Mouse (Mus musculus) thymus, postnatal 25 days (tissue): ENCODE results near the gene Olfr573-ps1.

ENCODE experiments used
- DNase-seq: peaks from one replicate; pipeline ENCODE4 v3.0.0; 2022

Olfr573-ps1 gene

GRCm38 (mm10) chr7:102942475-102942874, at the start of gene Olfr573-ps1:
TSS of gene Olfr573-ps1 (minus strand) at chr7:102942575.
- no peak for DNase-seq

GRCm38 (mm10) chr7:102989224-102989623, 46.8 kb upstream of the Olfr573-ps1 start, which contains the start of gene Olfr578:
TSS of gene Olfr578 (minus strand) at chr7:102989324.
- no peak for DNase-seq

DNA sequence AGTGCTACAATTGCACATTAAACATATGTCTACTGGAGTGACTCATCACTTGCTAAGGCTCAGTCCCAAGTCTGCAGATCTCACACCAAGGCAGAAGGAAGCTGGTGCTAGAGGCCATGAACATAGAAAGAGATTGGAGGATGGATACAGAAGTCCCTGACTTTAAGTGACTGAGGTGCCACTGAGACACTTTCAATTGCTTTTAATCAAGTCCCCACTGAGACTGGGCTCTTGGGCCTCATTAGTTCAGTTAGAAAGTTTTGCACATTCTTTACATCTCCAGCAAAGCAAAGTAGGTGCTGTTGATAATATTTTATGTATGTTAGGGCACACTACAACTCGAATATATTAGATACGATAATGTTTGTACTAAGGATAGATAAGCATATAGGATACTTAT, 33.5 kb upstream of the Olfr573-ps1 start, which contains the start of gene Olfr577:
Olfr577 (minus strand) TSS at position 101 of the 400 bp plus-strand sequence.
- no peak for DNase-seq

DNA sequence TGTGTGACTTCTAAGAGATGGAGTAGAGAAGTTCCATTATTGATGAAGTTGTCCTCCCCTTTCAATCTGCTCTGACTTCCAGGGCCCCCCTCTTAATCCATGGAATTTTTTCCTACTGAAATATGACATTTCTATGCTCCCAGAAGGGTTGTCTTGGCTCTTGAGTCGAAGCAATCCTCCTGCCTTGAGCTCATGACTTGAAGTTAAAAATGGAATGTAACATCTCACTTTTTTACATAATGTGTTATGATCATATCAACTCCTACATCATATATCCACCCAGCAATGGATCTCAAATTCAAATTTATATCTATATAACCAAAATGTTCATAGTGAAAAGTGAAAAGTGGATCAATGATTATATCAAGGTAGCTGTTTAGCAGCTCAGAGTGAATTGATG, 32.0 kb upstream of the Olfr573-ps1 start:
- no peak for DNase-seq

- no peak for DNase-seq
Observed at GRCm38 (mm10) chr7:102962360-102962759, 20.0 kb upstream of the Olfr573-ps1 start, which contains the start of gene Olfr576. TSS of gene Olfr576 (plus strand) at chr7:102962660.

- DNase-seq = no peak
Observed at GRCm38 (mm10) chr7:102958593-102958992, 16.2 kb upstream of the Olfr573-ps1 start, which contains the start of gene Olfr575. TSS of gene Olfr575 (minus strand) at chr7:102958775.

DNA sequence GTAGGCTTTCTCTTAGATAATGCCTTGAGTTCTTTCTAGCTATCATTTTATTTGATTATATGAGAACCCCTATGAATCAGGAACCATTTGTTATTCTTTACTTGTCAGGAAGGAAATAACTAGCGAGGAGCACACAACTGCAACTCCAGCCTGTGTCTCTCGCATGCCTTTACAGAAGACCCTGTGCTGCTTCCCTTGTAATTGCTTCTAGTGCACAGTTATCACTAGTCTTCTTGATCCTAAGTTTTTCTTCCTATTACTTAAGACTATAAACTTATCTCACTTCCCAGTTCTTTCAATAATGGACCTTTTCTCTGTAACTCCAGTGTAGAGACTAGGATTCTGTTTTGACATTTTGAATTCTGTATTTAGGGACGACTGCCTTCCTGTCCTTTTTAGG, 15.8 kb upstream of the Olfr573-ps1 start:
- DNase-seq = no peak

- DNase-seq = no peak
Observed at GRCm38 (mm10) chr7:102950732-102951131, 8.4 kb upstream of the Olfr573-ps1 start.

- DNase-seq = no peak
Observed at GRCm38 (mm10) chr7:102948167-102948566, 5.8 kb upstream of the Olfr573-ps1 start, which contains the start of gene Olfr574. TSS of gene Olfr574 (plus strand) at chr7:102948467.

DNA sequence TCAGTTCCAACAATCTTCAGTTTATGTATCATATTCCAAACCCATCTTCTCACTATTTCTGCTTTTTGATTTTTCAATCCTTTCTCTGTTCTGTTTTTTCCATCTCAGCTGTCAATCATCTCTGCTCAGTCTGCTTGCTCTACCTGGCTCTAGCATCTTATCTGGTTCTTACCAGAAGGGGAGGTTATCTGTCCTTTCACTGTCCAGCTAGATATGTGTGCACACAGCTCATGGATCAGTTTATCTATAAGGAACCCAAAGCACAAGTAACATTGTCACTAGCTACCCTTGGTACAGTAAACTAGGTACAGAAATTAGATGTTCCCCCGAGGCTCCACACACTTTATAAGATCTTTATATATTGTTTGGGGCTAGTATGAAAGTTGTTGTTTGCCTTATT, 1.0 kb upstream of the Olfr573-ps1 start:
- no peak for DNase-seq

DNA sequence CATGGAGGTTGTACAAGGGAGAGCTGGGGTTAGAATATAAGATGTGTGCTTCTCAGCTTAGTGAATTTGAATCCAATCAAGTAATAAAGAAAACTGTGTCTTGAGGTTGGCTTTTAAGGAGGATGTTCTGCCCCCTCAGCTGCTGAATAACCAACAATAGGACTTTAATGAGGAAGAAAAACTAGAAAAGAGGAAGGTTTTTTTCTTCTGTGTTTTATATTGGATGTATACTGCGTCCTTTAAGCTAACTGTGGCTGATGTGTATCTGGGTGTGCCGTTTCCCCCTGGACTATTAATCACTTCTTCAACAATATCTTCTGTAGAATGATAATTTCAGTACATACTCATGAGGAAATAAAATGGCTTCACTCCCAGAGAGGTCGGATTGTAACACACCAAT, 15.3 kb downstream of the Olfr573-ps1 start:
- DNase-seq = no peak

DNA sequence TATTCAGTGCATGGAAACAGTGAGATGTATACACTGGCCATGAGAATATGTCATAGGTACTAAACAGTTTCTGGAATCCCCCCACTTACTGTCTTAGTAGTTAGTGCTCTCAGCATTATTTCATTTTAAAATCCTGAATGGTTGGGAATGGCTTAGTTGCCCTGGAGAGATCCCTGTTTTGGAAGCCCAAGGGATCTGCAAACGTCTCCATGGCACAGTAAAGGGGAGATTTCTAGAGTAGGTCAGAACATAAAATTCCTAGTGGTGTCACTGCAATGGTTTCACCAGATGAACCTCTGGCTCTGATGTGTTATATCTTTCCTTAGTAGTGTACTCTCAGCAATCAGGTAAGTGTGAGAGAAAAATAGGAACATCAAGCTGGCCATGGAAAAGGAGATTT, 18.3 kb downstream of the Olfr573-ps1 start, which contains the start of gene Olfr572:
Olfr572 (plus strand) TSS at position 301 of the 400 bp plus-strand sequence.
- DNase-seq = no peak

DNA sequence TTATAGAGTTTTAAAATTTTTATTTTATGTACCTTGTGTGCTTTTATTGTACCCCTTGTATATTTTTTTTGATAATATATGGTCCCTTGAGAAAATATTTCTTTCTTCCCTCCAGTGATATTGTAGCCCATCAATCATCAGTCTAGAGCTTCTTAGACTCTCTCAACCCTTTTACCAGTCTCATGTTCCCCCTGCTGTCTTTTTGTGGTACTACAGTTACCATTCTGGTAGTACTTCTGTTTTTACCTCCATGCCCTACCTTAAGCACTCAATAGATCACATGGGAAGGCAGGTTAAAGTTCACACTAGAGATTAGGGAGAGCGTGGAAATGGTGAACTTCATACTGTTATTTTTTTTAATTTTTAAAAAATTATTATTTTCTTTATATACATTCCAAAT, 22.7 kb downstream of the Olfr573-ps1 start:
- no peak for DNase-seq

DNA sequence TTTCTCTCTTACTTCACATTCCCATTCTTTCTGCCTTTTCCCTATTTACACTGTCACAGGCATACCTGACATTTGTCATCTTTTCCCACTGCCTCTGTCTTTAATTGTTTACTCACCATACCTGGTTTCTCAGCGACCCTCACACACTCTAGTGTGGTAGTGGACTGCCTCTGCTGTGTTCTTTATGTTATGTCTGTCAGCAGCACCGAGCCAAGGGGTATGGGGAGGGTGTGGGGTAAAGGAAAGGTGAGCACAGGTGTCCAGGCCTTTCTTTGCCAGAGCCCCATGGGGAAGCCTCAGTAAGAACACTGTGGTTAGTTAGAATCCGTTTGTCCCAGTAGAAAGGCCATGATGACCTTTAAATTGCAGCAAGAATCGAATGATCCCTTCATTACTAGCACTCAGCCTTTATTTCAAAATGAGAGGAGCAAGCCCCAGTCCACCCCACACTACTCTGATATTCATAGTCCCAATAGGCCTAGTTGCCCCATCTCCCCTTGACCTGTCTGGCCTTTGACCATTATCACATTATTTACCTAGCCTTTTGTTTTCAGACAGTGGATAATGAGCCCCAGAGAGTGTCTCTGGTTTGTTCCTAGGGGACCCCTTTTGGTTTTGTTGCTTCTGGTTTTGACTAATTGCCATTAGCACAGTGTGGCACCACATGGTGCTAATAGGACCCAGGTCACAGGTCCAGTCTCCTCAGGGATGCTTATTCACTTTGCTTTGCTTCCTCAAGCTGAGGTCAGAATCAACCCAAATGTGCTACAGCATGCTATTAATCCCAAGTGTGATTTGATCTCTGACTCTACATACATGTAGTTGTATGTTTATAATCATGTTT, 25.1 kb downstream of the Olfr573-ps1 start, which contains the start of gene Olfr571:
Olfr571 (minus strand) TSS at position 505 of the 844 bp plus-strand sequence.
- DNase-seq = no peak

GRCm38 (mm10) chr7:102916405-102916804, 26.0 kb downstream of the Olfr573-ps1 start:
- no peak for DNase-seq

DNA sequence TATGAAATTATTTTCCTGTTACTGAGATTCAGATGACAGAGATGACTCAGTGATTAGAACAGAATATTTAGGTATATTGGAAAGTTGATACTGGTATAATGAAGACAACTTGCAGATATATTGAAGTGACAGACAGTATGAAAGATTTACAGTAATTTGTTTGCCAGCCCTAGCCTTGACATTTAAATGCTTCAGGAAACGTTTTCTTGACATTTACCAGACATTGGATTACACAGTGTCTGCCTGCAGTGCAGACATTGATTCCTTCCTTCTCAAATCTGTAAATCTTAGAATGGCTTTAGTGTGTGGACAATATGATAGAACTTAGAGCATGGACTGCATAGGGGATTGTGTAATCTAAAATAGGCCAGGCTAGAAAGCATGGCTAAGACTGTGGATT, 27.1 kb downstream of the Olfr573-ps1 start:
- no peak for DNase-seq
